Mouse (Mus musculus): Measurements from ENCODE around the gene Eef1akmt1. TPM values are rescaled to one million over a fixed set of nuclear protein-coding genes. Genes with fewer than 3 reads are reported as not detected.
A peak's percentile ranks its signal among the peaks of the same experiment; 100 is the strongest.

Gene Eef1akmt1
- total and polyA plus RNA-seq, 3 experiments = 40.6 to 51.0 TPM; not detected in 1

DNA sequence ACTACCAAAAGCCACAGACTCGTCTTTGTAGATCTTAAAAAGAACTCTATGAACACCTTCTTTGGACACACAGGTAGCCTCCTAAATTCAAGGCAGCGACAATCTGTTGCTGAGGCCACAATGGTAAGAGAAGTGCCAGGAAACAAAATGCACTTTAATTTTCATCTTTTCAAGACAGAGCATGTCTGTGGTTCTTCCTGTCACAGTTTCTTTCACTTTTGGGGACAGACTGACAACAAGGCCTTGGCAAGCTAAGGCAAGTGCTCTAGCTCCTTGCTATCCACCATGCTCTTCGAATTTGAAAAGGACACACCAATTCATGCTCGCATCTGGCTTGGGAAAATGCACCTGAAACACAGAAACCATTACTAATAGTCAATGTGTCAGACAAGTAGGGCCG lies 21.9 kb upstream of the Eef1akmt1 start:
- Histone ChIP-seq H3K27me3 (ENCODE audit: control insufficient read depth in 1 of 2, insufficient read depth in 2 of 2, low read length in 2 of 2) (no peaks in the 10 kb centered on the region), H3K9me3 (replicated peaks; ENCODE audit: insufficient read depth, low read length) (no peaks in the 10 kb centered on the region), H3K27ac (ENCODE audit: control insufficient read depth, low read depth, low read length) (no peak overlapping the region), H3K36me3 (ENCODE audit: control insufficient read depth in 1 of 2, insufficient read depth in 2 of 2, low read length in 2 of 2) (peaks cover 6 to 42% of the 10 kb centered on the region in 2 experiments), H3K79me2 (ENCODE audit: control insufficient read depth, insufficient read depth, low read length, poor library complexity) (no peaks in the 10 kb centered on the region), H3K4me3 (ENCODE audit: control insufficient read depth in 1 of 2, insufficient read depth in 1 of 2, low read depth in 2 of 2, low read length in 2 of 2) (no peak overlapping the region), H3K4me1 (ENCODE audit: control insufficient read depth in 1 of 2, insufficient read depth in 2 of 2, low read length in 2 of 2) (no peaks in the 10 kb centered on the region), H3K9ac (ENCODE audit: control insufficient read depth, low read depth, low read length, poor library complexity, severe bottlenecking) (no peak overlapping the region)
- no peak for DNase-seq (ENCODE audit: low read depth, low spot score)
- TF ChIP-seq RAD21 (IDR thresholded peaks at IDR 0.05; ENCODE audit: low read depth, low read length) (no peak), ZMIZ1 (IDR thresholded peaks at IDR 0.05; ENCODE audit: low read depth, low read length) (no peak), CHD2 (IDR thresholded peaks at IDR 0.05; ENCODE audit: low read length) (no peak), NRF1 (IDR thresholded peaks at IDR 0.05; ENCODE audit: insufficient read depth, low read depth, low read length, poor library complexity, severe bottlenecking) (no peak), E2F4 (IDR thresholded peaks at IDR 0.05; ENCODE audit: borderline replicate concordance, low read depth, low read length) (no peak), MAZ (IDR thresholded peaks at IDR 0.05; ENCODE audit: low read depth, low read length) (no peak), EP300 (IDR thresholded peaks at IDR 0.05; ENCODE audit: low read depth in 1 of 2, low read length in 2 of 2) (no peak)

DNA sequence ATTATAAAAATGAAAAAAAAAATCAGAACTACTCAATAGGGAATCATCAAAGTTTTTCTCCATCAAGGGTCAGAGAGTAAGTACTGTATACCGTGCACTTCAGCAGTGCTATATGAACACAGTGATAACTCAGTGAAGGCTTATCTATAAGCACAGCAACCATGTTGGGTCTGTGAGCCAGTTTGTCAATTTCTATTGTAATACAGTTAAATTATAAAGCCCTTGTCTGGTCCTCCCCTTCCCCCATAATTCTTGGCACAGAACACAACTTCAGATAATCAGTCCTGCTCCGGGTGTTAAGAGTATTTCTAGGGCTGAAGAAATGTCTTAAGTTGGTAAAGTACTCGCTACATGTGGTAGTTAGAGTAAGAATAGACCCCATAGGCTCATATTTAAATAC lies 20.4 kb upstream of the Eef1akmt1 start:
- H3K4me1 ChIP-seq (ENCODE audit: control insufficient read depth in 1 of 2, insufficient read depth in 2 of 2, low read length in 2 of 2) = no peaks in the 10 kb centered on the region
- no peaks in the 10 kb centered on the region for H3K27me3 ChIP-seq (ENCODE audit: control insufficient read depth in 1 of 2, insufficient read depth in 2 of 2, low read length in 2 of 2)
- H3K36me3 ChIP-seq (ENCODE audit: control insufficient read depth in 1 of 2, insufficient read depth in 2 of 2, low read length in 2 of 2) = peaks cover 6 to 37% of the 10 kb centered on the region in 2 experiments
- TF ChIP-seq TCF12 (IDR thresholded peaks at IDR 0.05; ENCODE audit: low read depth, low read length) (0 out of 2 replicates have a peak, but pooled peaks have one; percentile 10), EP300 (IDR thresholded peaks at IDR 0.05; ENCODE audit: low read depth in 1 of 2, low read length in 2 of 2) (0 out of 4 replicates have a peak, but pooled peaks of 1 of the 2 experiments have one; percentile 6), NELFE (IDR thresholded peaks at IDR 0.05; ENCODE audit: low read depth, low read length) (no peak), POLR2A (IDR thresholded peaks at IDR 0.05; ENCODE audit: control insufficient read depth in 1 of 2, insufficient read depth in 1 of 2, low read depth in 1 of 2, low read length in 2 of 2, poor library complexity in 1 of 2) (no peak)
- H3K27ac ChIP-seq (ENCODE audit: control insufficient read depth, low read depth, low read length) = no peak overlapping the region
- no peaks in the 10 kb centered on the region for H3K9me3 ChIP-seq (replicated peaks; ENCODE audit: insufficient read depth, low read length)
- H3K9ac ChIP-seq (ENCODE audit: control insufficient read depth, low read depth, low read length, poor library complexity, severe bottlenecking) = no peak overlapping the region
- no peak overlapping the region for H3K4me3 ChIP-seq (ENCODE audit: control insufficient read depth in 1 of 2, insufficient read depth in 1 of 2, low read depth in 2 of 2, low read length in 2 of 2)
- peak; percentile 47 for DNase-seq (ENCODE audit: low read depth, low spot score)
- H3K79me2 ChIP-seq (ENCODE audit: control insufficient read depth, insufficient read depth, low read length, poor library complexity) = no peaks in the 10 kb centered on the region

DNA sequence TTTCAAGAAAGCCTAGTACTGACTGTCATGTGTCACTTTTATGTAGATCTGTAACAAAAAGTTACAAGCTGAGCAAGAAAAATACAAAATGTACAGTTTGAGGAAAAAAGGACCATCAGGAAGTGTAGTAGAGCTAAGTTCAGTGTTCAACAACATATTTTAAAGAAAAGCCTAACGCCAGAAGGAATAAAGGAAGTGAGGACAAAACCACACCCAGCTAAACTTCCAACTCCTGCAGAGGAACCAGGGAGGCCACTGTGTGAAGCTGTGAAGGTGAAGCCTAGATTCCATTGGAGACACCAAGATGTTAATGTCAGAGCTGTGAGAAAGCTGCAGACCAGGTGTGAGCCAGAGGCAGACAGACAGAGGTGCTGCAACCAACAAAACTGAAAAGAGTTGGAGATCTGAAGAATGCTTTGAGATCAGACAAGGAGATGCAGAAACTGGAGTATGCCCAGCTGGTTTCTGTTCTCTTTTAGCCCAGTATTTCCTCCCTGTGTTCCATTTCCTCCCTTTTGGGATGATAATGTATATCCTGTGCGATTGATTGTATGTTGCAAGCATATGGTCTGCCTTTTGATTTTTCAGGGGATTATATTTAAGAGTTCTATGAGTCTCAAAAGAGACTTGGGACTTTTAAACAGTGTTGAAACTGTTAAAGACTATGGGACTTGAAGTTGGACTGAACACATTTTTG lies 5.1 kb upstream of the Eef1akmt1 start:
- no peak overlapping the region for H3K9ac ChIP-seq (ENCODE audit: control insufficient read depth, low read depth, low read length, poor library complexity, severe bottlenecking)
- H3K4me1 ChIP-seq (ENCODE audit: control insufficient read depth in 1 of 2, insufficient read depth in 2 of 2, low read length in 2 of 2) = peaks cover 3 to 17% of the 10 kb centered on the region in 2 experiments
- DNase-seq (ENCODE audit: low read depth, low spot score) = peak; percentile 36
- no peaks in the 10 kb centered on the region for H3K27me3 ChIP-seq (ENCODE audit: control insufficient read depth in 1 of 2, insufficient read depth in 2 of 2, low read length in 2 of 2)
- H3K79me2 ChIP-seq (ENCODE audit: control insufficient read depth, insufficient read depth, low read length, poor library complexity) = no peaks in the 10 kb centered on the region
- no peaks in the 10 kb centered on the region for H3K9me3 ChIP-seq (replicated peaks; ENCODE audit: insufficient read depth, low read length)
- no peak overlapping the region for H3K4me3 ChIP-seq (ENCODE audit: control insufficient read depth in 1 of 2, insufficient read depth in 1 of 2, low read depth in 2 of 2, low read length in 2 of 2)
- H3K36me3 ChIP-seq (ENCODE audit: control insufficient read depth in 1 of 2, insufficient read depth in 2 of 2, low read length in 2 of 2) = peaks cover 7 to 21% of the 10 kb centered on the region in 2 experiments; a peak in 3 of 4 replicates
- H3K27ac ChIP-seq (ENCODE audit: control insufficient read depth, low read depth, low read length) = no peak overlapping the region
- no peak for TF ChIP-seq MAFK (IDR thresholded peaks at IDR 0.05; ENCODE audit: borderline replicate concordance, low read depth, low read length)
- no peak for TF ChIP-seq USF1 (IDR thresholded peaks at IDR 0.05; ENCODE audit: low read depth, low read length)
- TF ChIP-seq NELFE (IDR thresholded peaks at IDR 0.05; ENCODE audit: low read depth, low read length) = no peak
- TF ChIP-seq SMC3 (IDR thresholded peaks at IDR 0.05; ENCODE audit: low read depth, low read length) = no peak
- no peak for TF ChIP-seq POLR2AphosphoS5 (IDR thresholded peaks at IDR 0.05; ENCODE audit: borderline replicate concordance, low read depth, low read length)
- no peak for TF ChIP-seq MAX (IDR thresholded peaks at IDR 0.05; ENCODE audit: low read length)
- no peak for TF ChIP-seq GABPA (IDR thresholded peaks at IDR 0.05; ENCODE audit: low read depth, low read length)
- no peak for TF ChIP-seq RCOR1 (IDR thresholded peaks at IDR 0.05; ENCODE audit: low read depth, low read length)
